Mouse (Mus musculus) olfactory bulb, adult 2 months (tissue): Measurements from ENCODE around the gene Wdcp. TPM values are rescaled to one million over a fixed set of nuclear protein-coding genes. Genes with fewer than 3 reads are reported as not detected.
A peak's percentile ranks its signal among the peaks of the same experiment; 100 is the strongest.
"Not testable (repeated sequence)": the region's sequence is repeated elsewhere in the genome, so short reads cannot be mapped to it uniquely, and the experiment has no call there.

Experiments
- H3K27ac ChIP-seq: fragments of 200-500 bp; 2 replicates; pipeline ENCODE4 v1.5.1; 2012; ENCODE audit warnings: low read depth, low read length; ENCODE audit not compliant: insufficient read depth
- H3K4me1 ChIP-seq: fragments of 200-500 bp; 2 replicates; pipeline ENCODE4 v1.6.1; 2012; ENCODE audit warnings: low read length; ENCODE audit not compliant: control insufficient read depth, insufficient read depth
- H3K4me3 ChIP-seq: fragments of 200-500 bp; 2 replicates; pipeline ENCODE4 v1.5.1; 2012; ENCODE audit warnings: mild to moderate bottlenecking, low read depth, low read length, moderate library complexity; ENCODE audit not compliant: insufficient read depth
- CTCF ChIP-seq: fragments of 200-500 bp; IDR thresholded peaks from 2 replicates; pipeline ENCODE4 v1.5.1; 2012; ENCODE audit warnings: low read depth, mild to moderate bottlenecking, low read length, moderate library complexity; ENCODE audit not compliant: insufficient read depth
- POLR2A ChIP-seq: fragments of 200-500 bp; IDR thresholded peaks from 2 replicates; pipeline ENCODE4 v1.6.1; 2012; ENCODE audit warnings: mild to moderate bottlenecking, low read depth, low read length, moderate library complexity; ENCODE audit not compliant: insufficient read depth
- WGBS: fragments of 180-500 bp; shearing (Covaris S2); methylation state at CpG from one replicate; pipeline ENCODE4 v1.1.7; 2018; 5-methylcytosine and 5-hydroxymethylcytosine counted together
- polyA plus RNA-seq: library from polyadenylated mRNA; stranded (reverse); fragments of >200 nt; gene quantifications from 2 replicates; pipeline ENCODE4 v1.2.4, GENCODE M21; 2012; ENCODE audit warnings: low replicate concordance; ENCODE audit not compliant: missing spikeins, insufficient read depth, insufficient read length

Gene Wdcp
- polyA plus RNA-seq, 1 experiment, result not detected

DNA sequence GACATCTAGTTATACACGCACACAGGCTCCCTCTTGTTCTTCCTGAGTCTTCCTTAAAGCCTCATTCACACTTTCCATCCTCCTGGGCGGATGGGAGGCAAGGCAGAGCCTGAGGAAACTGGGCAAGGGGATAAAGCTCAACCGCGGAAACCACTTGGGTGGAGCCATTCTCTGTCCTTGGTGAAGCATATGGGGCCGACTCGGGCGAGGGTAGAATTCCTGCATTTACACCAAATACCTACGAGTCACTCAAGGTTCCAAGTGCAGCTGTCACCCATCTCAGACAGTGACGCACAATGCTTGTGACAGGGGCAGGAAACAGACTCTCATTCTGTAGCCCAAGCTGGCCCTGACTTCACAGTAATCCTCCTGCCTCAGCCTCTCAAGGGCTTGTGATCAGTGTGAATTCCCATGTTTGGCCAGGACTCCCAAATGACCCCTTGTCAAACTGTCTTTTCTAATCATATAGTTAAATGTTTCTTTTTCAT lies 35.2 kb downstream of the Wdcp start:
- H3K27ac ChIP-seq, result no peak overlapping the region
- 89% methylated on average over 9 of the region's 9 CpGs for WGBS
- TF ChIP-seq POLR2A (no peak), CTCF (no peak)
- H3K4me1 ChIP-seq, result peaks cover 9% of the 10 kb centered on the region; the same call in 1 of the 2 replicates
- no peak overlapping the region for H3K4me3 ChIP-seq

DNA sequence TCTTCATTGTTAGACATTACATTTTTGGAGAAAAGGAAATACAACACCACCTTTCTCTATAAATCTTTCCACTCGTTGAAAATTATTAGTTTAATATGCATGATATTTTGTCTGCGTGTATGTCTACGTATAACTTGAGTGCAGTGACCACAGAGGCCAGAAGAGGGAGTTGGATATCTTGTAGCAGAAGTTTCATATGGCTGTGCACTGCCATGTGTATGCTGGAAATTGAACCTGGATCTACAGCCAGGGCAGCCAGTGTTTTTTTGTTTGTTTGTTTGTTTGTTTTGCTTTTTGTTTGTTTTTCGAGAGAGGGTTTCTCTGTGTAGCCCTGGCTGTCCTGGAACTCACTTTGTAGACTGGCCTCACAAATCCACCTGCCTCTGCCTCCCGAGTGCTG lies 35.9 kb downstream of the Wdcp start:
- Histone ChIP-seq H3K4me1 (peaks cover 3% of the 10 kb centered on the region; the same call in 1 of the 2 replicates), H3K4me3 (no peak overlapping the region), H3K27ac (no peak overlapping the region)
- WGBS, result 95% methylated on average over 5 of the region's 5 CpGs
- TF ChIP-seq CTCF (no peak), POLR2A (no peak)

DNA sequence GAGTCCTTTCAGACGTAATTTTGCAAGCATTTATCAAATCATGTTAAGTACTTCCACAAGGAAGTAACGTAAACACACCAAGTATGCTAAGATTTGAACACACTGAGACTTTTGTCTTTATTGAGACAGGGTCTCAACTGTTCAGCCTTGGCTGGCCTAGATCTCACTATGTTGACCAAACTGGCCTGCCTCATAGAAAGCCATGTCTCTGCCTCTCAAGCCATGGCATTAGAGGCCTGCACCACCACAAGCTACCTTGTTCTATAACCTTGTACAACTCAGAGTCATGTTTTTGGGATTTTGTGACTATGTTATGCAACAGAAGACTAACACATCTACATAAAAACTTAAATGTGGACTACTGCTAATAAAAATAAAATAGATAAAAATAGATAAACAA lies 39.0 kb downstream of the Wdcp start:
- no peak for TF ChIP-seq POLR2A
- TF ChIP-seq CTCF, result no peak
- WGBS, result 92% methylated on average over 2 of the region's 2 CpGs
- H3K27ac ChIP-seq, result no peak overlapping the region
- no peaks in the 10 kb centered on the region for H3K4me1 ChIP-seq
- no peak overlapping the region for H3K4me3 ChIP-seq

DNA sequence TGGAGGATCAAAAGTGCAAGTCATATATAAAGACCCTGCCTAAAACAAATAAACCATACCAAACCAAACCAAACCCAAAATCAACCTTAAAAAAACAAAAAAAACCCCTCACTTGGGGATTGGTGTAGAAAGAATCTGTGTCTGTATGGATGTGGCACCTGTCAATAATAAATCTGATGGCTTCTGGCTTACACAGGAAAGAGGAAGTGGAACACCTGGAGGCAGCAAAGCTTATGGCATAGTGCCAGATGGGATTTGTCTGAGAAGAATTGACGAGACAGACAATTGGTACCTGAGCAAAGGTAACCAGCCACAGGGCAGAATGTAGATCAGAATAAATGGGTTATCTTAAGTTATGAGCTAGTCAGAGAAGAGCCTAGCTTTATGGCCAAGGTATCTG lies 42.0 kb downstream of the Wdcp start:
- Histone ChIP-seq H3K4me3 (no peak overlapping the region), H3K27ac (no peak overlapping the region), H3K4me1 (no peaks in the 10 kb centered on the region)
- 76% methylated on average over 1 of the region's 1 CpGs for WGBS
- TF ChIP-seq CTCF (no peak), POLR2A (no peak)

DNA sequence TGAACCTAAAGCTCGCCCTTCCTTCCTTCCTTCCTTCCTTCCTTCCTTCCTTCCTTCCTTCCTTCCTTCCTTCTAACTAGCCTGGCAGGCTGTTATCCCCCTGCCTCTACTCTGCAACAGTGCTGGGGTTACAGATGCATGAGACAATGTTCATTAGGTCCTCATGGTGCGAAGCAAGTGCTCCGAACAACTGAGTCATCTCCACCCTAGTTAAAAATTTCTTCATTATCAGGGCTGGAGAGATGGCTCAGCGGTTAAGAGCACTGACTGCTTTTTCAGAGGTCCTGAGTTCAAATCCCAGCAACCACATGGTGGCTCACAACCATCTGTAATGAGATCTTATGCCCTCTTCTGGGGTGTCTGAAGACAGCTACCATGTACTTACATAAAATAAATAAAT lies 43.5 kb downstream of the Wdcp start:
- not testable (repeated sequence) for H3K4me1 ChIP-seq, H3K27ac ChIP-seq, H3K4me3 ChIP-seq
- 97% methylated on average over 4 of the region's 4 CpGs for WGBS

DNA sequence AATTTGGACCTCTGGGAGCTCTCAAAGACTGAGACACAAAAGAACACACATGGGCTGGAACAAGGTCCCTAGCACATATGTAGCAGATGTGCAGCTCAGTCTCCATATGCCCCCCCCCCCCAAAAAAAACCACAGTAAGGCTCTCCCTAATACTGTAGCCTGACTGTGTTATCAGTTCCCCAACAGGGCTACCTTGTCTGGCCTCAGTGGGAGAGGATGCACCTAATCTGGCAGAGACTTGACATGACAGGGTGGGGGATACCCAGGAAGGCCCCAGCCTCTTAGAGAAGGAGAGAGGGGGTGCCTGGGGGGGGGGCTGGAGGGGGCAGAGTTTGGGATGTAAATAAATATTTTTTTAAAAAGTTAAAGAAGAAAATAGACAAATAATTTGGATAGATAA lies 45.6 kb downstream of the Wdcp start:
- H3K4me3 ChIP-seq, result no peak overlapping the region
- no peak overlapping the region for H3K27ac ChIP-seq
- TF ChIP-seq CTCF (no peak), POLR2A (no peak)
- no peaks in the 10 kb centered on the region for H3K4me1 ChIP-seq

DNA sequence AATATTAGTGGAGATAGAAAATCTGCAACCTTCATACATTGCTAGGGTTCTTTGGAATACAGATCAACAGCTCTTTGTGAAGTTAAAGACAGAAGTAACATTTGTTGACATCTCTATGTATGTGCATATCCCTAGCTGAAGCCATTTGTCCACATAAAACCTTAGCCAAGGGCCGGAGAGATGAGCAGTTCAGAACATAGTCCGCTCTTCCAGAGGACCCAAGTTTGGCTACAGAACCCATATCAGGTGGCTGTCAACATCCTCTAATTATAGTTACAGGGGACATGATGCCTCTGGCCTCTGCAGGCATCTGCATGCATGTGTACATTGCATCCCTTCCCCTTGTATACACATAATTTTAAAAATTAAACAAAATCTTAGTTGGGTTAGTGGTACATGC lies 46.1 kb downstream of the Wdcp start:
- 98% methylated on average over 2 of the region's 2 CpGs for WGBS
- Histone ChIP-seq H3K4me1 (no peaks in the 10 kb centered on the region), H3K27ac (no peak overlapping the region), H3K4me3 (no peak overlapping the region)
- no peak for TF ChIP-seq POLR2A

DNA sequence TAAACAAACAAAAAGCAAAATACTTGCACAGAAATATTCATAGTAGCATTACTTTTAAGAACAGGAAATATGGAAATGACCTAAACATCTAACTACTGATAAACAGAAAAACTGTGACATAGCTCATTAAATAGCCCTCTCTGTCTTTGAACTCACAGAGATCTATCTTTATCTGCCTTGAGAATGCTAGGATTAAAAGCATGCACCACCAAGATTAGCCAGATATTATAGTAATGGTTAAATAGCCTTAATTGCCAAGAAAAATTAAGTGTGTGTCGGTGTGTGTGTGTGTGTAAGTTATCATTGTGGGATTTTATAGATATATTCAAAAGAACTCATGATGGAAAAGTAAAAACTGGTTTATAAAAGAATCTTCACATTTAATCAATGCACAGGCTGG lies 46.8 kb downstream of the Wdcp start:
- Histone ChIP-seq H3K4me3 (no peak overlapping the region), H3K4me1 (no peaks in the 10 kb centered on the region), H3K27ac (no peak overlapping the region)
- 91% methylated on average over 1 of the region's 1 CpGs for WGBS
- no peak for TF ChIP-seq POLR2A
- TF ChIP-seq CTCF, result no peak

DNA sequence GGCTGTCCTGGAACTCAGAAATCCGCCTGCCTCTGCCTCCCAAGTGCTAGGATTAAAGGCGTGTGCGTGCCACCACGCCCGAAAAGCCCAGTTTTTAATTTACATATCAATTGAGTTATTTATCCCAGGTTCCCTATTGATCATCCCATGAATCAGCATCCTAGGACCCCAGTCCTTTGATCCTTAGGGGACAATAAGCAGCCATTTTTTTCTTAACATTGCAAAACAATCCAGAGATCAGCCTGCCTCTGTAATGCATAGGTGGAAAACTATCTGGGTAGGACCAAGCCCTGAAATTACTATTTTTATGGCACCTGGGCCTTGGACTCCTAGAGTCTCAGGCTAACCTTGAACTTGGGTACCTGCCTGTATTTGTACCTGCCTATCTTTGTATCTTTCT lies 54.9 kb downstream of the Wdcp start:
- 95% methylated on average over 5 of the region's 5 CpGs for WGBS
- H3K4me3 ChIP-seq, result no peak overlapping the region
- H3K27ac ChIP-seq, result no peak overlapping the region
- no peak for TF ChIP-seq CTCF
- TF ChIP-seq POLR2A, result no peak
- H3K4me1 ChIP-seq, result no peaks in the 10 kb centered on the region

DNA sequence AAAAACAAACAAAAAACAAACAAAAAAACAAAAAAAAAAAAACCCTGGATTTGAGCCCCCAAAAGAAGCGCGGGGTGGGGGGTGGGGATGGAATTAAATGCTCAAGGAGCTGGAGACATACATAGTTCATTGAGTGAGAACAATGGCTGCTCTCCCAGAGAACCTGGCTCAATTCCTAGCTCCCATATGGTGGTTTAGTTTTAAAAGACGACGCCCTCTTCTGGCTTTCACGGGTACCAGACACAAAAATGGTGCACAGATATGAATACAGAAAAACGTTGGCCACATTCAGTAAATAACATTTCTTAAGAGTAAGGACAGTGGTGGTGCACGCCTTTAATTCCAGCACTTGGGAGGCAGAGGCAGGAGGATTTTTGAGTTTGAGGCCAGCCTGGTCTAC lies 62.8 kb downstream of the Wdcp start:
- H3K4me1 ChIP-seq, result no peaks in the 10 kb centered on the region
- TF ChIP-seq POLR2A (no peak), CTCF (no peak)
- no peak overlapping the region for H3K4me3 ChIP-seq
- 66% methylated on average over 7 of the region's 7 CpGs for WGBS
- H3K27ac ChIP-seq, result no peak overlapping the region

DNA sequence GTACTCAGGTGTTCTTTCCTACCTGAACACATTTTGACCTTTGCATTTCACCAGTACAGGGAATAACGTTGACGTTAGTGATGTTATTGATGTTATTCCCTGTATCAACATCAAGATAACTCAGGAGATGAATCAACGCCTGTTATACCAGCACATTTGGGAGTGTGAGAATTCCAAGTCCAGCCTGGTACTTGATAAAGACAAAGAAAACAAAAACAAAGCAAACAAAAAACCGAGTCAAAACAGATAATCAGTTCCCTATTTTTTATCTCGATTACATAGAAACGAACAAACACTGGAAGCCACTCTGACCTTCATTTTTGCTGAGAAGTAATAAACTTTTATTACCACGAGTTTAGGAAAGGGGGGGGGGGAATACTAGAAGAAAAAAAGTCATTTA lies 63.4 kb downstream of the Wdcp start:
- 36% methylated on average over 7 of the region's 7 CpGs for WGBS
- TF ChIP-seq POLR2A (no peak), CTCF (no peak)
- peak overlapping the region; percentile 85; the same call in 1 of the 2 replicates for H3K4me3 ChIP-seq
- H3K27ac ChIP-seq, result no peak overlapping the region
- H3K4me1 ChIP-seq, result no peaks in the 10 kb centered on the region
